Mouse (Mus musculus) urinary bladder, postnatal 10 days (tissue): Measurements from ENCODE around the gene Fry.

Experiments used
- DNase-seq: peaks from one replicate; pipeline ENCODE4 v3.0.0; 2022; ENCODE audit warnings: low spot score

Gene Fry

DNA sequence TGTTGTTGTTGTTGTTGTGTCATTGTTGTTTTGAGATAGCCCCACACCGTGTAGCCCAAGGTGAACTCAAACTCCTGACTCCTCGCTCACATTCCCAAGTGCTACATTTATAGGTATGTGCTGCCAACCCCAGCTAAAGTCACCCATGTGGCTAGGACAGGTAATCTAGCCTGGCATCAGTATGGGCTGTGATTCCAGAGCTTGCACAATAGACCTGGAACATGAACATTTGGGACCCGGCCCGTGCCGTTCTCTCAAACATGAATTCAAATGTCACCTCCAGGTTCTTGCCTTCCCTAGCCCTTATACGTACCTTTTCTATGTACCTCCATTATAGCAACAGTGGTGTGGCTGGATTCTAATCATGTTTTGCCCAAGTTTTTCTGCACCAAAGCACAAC, 156.9 kb downstream of the Fry start:
- DNase-seq, result no peak

DNA sequence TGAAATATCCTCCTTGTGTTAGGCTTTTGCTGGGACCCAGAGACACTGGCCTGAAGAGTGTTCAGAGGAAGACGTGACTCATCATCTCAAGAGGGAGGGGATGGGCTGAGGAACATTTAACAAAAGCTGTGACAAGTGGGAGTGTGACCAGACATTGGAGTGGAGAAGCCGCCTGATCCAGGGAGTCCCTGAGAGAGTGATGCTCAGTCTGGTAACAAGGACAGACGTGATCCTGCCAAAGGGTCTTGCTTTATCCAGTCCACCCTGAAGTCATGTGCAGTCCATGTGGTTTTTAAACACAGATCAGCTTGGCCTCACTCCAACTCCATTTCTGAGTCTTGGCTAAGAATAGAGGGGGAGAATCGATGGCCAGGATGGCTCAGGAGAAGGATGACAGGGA, 158.2 kb downstream of the Fry start:
- no peak for DNase-seq

- no peak for DNase-seq
These were observed 160.9 kb downstream of the Fry start for GRCm38 (mm10) chr5:150279387-150279786.

- no peak for DNase-seq
These were observed 162.6 kb downstream of the Fry start for GRCm38 (mm10) chr5:150281084-150281483.

- no peak for DNase-seq
These were observed 163.6 kb downstream of the Fry start for GRCm38 (mm10) chr5:150282091-150282490.

DNA sequence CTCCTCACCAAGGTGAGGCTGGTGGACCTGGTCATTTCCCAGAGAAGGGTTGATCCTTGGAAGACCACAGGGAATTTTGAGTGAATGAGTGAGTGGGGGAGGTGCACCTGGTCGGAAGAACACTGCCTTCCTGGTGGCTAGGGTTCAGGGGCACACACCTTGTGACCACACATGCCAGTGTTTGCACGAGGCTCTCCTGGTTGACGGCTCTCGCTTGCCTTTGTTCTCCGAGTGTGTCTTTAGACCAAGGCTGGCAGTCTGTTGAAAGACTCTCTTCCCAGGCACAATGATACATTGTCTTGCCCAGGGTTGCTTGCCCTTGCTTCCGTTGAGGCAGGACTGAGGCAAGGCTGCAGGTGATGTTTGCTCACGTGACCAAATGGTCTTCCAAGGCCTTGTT, 169.5 kb downstream of the Fry start:
- DNase-seq, result no peak

DNA sequence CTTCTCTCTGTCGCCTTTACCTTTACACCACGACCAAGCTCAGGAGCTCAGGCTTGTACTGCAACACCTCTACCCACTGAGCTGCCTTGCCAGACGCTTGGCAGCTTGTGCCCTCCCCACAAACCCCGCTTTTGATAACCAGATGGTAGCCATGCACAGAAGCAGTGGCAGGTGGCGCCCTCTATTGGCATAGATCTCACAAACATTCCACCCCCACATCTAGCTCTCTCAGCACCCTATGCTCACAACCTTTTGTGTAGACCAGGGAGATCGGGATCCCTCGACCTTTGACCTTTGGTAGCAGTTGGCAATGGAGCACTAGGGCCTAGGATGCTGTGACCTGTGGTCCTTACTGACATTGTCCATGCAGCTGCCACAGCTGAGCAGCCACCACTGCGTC, 171.2 kb downstream of the Fry start:
- DNase-seq, result no peak

DNA sequence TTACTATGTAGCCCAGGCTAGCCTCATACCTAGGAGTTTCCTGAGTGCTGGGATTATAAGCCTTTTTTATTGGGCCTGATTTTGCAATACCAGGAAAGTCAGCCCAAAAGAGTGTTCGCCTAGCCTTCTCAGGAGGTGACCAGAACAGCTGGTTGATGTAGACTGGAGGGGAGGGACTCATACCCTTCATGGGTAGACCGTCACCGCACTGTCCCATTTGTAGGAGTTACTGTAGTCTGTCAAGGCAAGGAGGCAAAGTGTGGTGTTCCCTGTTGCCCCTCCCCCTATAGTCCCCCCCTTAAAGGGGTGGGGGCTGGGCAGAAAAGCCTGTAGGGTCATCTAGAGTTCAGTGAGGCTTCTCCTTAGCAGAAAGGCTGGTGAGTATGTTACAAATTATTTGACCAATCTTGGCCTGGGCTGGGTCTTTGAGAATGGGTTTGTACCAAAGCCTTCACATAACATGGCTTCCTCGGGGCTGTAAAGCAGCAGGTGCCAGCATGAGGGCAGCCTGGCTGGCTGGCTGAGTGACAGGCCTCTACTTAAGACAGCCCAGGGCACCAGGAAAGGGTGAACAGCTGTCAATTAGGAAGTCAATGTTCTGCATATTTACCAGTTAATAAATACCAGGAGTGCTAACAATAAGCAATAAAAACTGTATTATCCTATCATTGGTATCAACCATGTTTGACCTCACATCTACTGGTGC, 172.2 kb downstream of the Fry start:
- DNase-seq, result no peak

GRCm38 (mm10) chr5:150291216-150291615, 172.8 kb downstream of the Fry start:
- no peak for DNase-seq

DNA sequence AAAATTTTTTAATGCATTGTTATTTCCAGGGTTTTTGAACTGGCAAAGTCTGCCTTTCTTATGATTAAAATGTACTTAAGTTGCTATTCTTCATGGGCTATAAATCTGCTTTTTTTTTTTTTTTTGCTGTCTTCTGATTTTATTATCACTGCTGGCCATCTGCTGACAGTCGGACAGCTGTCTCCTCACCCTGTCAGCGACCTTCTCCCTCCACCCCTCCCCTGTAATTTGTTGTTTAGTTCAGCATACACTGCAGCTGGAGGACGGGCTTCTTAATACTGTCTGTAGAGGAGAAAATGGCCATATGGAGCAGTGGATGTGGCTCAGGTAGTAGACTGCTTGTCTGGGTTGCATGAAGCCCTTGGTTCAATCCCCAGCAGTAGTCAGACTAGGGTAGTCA, 173.7 kb downstream of the Fry start:
- DNase-seq, result no peak

GRCm38 (mm10) chr5:150294306-150294705, 175.9 kb downstream of the Fry start:
- no peak for DNase-seq

- no peak for DNase-seq
These were observed 176.7 kb downstream of the Fry start for GRCm38 (mm10) chr5:150295096-150295495.

- DNase-seq, result no peak
These were observed 180.5 kb downstream of the Fry start for GRCm38 (mm10) chr5:150298969-150299368.

- no peak for DNase-seq
These were observed 183.7 kb downstream of the Fry start for GRCm38 (mm10) chr5:150302123-150302522.

- no peak for DNase-seq
These were observed 184.6 kb downstream of the Fry start for GRCm38 (mm10) chr5:150302996-150303395.

- DNase-seq, result no peak
These were observed 188.1 kb downstream of the Fry start for GRCm38 (mm10) chr5:150306497-150306896.

- DNase-seq, result no peak
These were observed 194.8 kb downstream of the Fry start for GRCm38 (mm10) chr5:150313229-150313628.

DNA sequence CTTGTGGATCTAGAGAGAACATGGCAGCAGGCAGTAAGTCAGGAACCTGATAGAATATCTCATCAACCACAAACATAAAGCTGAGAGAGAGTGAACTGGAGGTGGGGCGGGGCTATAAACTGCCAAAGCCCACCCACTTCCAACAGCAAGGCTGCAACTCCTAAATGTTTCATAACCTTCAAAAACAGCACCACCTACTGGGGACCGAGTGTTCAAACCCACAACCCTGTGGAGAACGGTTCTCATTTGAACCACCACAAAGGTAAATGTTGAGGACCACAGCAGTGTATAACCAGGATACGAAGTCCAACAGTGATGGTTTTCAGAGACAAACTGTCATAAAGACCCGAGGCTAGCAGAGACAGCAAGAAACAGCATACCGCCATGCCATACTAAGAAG, 196.1 kb downstream of the Fry start:
- DNase-seq, result no peak

GRCm38 (mm10) chr5:150325411-150325810, 207.0 kb downstream of the Fry start:
- DNase-seq, result no peak

DNA sequence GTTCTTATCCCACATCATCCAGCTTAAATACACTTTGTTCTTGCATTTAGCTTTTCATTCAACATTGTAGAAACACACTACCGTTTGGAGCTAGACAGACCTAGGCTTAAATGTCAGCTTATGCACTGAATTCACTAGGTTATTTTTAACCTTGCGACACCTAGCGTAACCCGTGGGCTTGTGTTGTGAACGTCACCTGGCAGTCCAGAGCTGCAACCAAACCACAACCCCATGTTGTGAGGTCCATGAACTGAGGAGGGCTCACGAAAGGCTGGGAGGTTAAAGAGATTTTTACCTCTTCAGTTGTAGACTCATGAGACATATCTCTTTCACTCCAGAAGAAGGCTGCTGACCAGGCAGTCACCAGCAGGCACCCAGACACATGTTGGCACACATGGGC, 210.2 kb downstream of the Fry start:
- DNase-seq, result no peak

- DNase-seq, result no peak
These were observed 213.4 kb downstream of the Fry start for GRCm38 (mm10) chr5:150331821-150332220.

DNA sequence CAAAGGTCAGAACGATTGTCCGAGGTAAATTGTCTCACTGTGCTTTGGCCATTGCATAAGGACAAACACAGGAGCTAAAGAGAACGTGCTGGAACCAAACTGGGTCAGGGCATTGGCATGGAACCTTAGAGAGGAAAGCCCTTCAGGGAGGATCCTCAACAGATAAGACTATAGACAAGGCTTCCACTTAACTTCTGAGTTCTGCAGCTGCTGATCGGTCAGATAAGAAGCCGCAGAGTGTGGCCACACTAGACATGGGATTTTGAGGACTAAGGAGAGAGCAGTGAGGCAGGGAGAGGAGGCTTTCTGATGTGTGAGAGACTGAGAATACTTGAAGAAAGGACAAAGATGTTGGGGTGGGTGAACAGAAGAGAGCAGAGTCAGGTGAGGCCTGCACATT, 214.4 kb downstream of the Fry start:
- no peak for DNase-seq

DNA sequence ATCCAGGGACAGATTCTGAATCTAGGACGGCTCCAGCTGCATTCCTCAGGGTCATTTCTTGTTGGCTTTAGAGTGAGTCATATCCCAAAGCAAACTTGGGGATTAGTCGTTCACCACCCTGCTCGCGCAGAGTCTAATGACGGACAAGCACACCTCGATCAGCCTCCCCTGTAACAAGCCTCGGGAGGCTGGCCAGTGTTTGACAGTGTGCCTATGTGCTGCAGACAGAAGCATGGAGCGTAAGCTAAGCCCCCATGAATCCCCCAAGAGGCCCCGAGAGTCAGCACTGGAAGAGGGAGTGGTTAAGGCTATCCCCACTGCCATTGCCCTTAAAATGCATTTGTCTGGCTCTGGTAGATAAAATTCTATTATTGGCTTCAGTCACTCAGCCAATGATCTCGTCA, 214.9 kb downstream of the Fry start:
- no peak for DNase-seq

- DNase-seq, result no peak
These were observed 218.0 kb downstream of the Fry start for GRCm38 (mm10) chr5:150336451-150336850.

DNA sequence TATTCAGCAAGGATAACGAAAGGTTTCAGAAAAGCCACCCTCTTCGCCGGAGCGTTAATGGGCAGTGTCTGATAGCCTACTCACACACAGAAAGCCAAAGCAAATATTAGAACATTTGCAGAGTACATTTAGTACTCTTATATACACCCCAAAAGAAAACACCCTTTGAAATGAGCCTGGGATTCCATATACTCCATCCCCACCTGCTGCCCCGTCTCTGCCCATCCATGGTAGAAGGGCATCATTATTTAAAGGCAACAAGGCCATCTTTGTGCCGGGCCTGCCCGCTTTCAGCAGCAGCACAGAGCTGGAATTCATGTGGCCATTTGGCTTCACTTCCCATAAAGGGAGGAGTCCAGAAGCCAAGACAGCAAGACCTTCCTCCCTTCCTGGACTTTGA, 219.3 kb downstream of the Fry start:
- DNase-seq, result no peak
